Mouse (Mus musculus) midbrain, embryonic 10.5 days (tissue): Measurements from ENCODE around the gene C1qtnf6. TPM values are rescaled to one million over a fixed set of nuclear protein-coding genes. Genes with fewer than 3 reads are reported as not detected.

Experiments
- DNase-seq: peaks from one replicate; pipeline ENCODE4 v3.0.0-alpha.2; 2017; ENCODE audit warnings: low spot score
- H3K27ac ChIP-seq: fragments of 300-500 bp; sonication (generic); replicated peaks from 2 replicates; pipeline ENCODE4 v1.5.1; 2016; ENCODE audit warnings: mild to moderate bottlenecking
- H3K27me3 ChIP-seq: fragments of 300-500 bp; sonication (generic); 2 replicates; pipeline ENCODE4 v1.6.1; 2016; ENCODE audit warnings: low read depth, mild to moderate bottlenecking; ENCODE audit not compliant: poor library complexity, severe bottlenecking
- H3K36me3 ChIP-seq: fragments of 300-500 bp; sonication (generic); 2 replicates; pipeline ENCODE4 v1.6.1; 2016; ENCODE audit warnings: mild to moderate bottlenecking, moderate library complexity
- H3K4me1 ChIP-seq: fragments of 300-500 bp; sonication (generic); 2 replicates; pipeline ENCODE4 v1.6.1; 2016
- H3K4me3 ChIP-seq: fragments of 300-500 bp; sonication (generic); 2 replicates; pipeline ENCODE4 v1.5.1; 2016; ENCODE audit warnings: mild to moderate bottlenecking, moderate library complexity
- H3K9me3 ChIP-seq: fragments of 300-500 bp; sonication (generic); replicated peaks from 2 replicates; pipeline ENCODE4 v1.6.1; 2016; ENCODE audit warnings: mild to moderate bottlenecking
- WGBS: fragments of 180-500 bp; shearing (Covaris S2); methylation state at CpG from one replicate; pipeline ENCODE4 v1.1.7; 2016; 5-methylcytosine and 5-hydroxymethylcytosine counted together
- polyA plus RNA-seq: library from polyadenylated mRNA; unstranded; fragments of >200 nt; fragmentation: Nextera tagmentation; extraction: Ambion mirVana; gene quantifications from 2 replicates; pipeline ENCODE4 v1.2.1, GENCODE M21; 2016

C1qtnf6 gene
- polyA plus RNA-seq, 1 experiment from 2014 or later = 10.0 TPM

DNA sequence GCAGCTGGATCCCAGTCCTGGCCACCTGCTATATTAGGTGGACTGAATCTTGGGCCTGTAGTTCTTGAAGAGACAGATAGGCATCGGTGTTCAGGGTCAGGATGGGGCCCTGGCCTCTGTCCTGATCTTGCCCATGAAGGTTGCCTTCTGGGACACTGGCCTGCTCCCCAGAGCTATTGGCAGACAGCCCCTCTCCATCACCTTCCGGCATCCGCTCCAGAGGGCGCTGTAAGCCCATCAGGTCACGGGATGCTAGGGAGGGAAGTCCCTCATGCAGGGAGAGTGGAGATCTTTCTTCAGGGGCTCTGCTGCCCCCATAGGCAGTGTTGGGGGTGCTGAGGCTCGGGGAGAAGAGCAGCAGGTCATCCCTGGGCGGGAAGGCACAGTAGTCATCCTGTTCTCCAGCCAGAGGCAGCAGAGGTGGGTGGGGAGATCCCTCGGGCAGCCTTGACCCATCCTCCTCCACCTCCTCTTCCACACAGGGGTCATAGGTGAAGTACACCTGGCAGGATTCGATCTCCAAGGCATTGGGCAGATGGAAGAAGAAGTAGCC is 49.7 kb downstream of the C1qtnf6 start:
- Histone ChIP-seq H3K36me3 (no peaks in the 10 kb centered on the region), H3K4me3 (no peak overlapping the region), H3K9me3 (no peaks in the 10 kb centered on the region), H3K27me3 (peaks cover 2% of the 10 kb centered on the region; the same call in 1 of the 2 replicates), H3K27ac (no peak overlapping the region), H3K4me1 (peaks cover 4% of the 10 kb centered on the region; the same call in 1 of the 2 replicates)
- no peak for DNase-seq
- WGBS = 59% methylated on average over 9 of the region's 9 CpGs

DNA sequence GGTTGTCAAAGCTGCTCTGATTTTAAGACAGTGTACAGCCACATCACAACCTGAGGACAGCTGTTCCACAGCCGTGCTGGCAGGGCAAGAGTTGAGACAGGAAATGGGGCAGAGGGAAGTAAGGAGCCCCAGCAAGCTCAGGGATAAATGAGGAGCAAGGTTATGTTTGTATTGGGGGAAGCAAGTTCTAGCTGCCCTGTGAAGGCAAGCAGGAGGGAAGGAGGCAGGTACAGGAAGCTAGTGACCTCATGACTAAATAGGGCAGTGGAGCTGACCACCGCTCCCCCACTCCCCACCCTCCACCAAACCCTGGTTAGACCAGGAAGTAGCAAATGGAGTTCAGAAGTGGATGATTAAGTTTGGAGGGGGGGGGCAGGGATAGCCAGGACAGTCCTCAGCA is 50.2 kb downstream of the C1qtnf6 start:
- Histone ChIP-seq H3K9me3 (no peaks in the 10 kb centered on the region), H3K4me1 (peaks cover 3% of the 10 kb centered on the region; the same call in 1 of the 2 replicates), H3K27me3 (no peaks in the 10 kb centered on the region), H3K4me3 (no peak overlapping the region), H3K27ac (no peak overlapping the region), H3K36me3 (no peaks in the 10 kb centered on the region)
- no peak for DNase-seq
- 84% methylated on average over 2 of the region's 2 CpGs for WGBS

DNA sequence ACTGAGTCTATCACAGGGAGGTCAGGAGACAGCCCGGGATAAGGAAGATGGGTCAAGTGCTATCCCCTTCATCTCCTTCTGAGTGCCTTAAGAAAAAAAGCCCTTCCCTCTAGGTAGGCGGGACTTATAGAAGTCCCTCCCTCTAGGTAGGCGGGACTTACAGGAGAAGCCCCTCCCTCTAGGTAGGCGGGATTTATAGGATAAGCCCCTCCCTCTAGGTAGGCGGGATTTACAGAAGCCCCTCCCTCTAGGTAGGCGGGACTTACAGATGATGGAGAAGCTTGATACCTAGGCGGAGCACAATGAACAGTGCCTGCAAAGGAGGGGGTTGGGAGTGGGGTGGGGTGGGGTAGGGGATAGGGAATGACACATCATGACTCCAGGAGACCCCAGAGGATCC is 51.1 kb downstream of the C1qtnf6 start:
- no peaks in the 10 kb centered on the region for H3K9me3 ChIP-seq
- no peaks in the 10 kb centered on the region for H3K27me3 ChIP-seq
- no peak overlapping the region for H3K27ac ChIP-seq
- DNase-seq = no peak
- WGBS = 77% methylated on average over 7 of the region's 7 CpGs
- H3K36me3 ChIP-seq = no peaks in the 10 kb centered on the region
- no peaks in the 10 kb centered on the region for H3K4me1 ChIP-seq
- no peak overlapping the region for H3K4me3 ChIP-seq

DNA sequence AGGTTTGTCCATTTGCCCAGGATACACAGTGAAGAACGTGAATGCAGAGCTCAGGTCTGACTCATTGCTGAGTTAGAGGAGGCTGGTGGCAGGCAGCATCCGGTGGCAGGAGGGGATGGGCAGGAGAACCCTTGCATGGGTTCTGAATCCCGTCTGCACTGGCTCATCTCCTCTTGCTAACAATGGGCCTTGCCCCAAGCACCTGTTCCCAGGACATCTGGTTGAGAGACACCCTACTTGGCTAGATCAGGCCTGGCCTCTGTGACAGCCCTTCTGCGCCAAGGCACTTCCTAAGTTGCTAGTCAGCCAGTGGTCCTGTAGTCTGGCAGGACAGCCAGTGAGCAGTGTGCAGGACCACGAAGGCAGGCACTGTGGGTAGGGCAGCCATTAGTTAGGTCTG is 51.7 kb downstream of the C1qtnf6 start:
- no peaks in the 10 kb centered on the region for H3K36me3 ChIP-seq
- no peak for DNase-seq
- H3K27ac ChIP-seq = no peak overlapping the region
- WGBS = 85% methylated on average over 5 of the region's 5 CpGs
- H3K4me1 ChIP-seq = no peaks in the 10 kb centered on the region
- no peak overlapping the region for H3K4me3 ChIP-seq
- no peaks in the 10 kb centered on the region for H3K9me3 ChIP-seq
- H3K27me3 ChIP-seq = no peaks in the 10 kb centered on the region

DNA sequence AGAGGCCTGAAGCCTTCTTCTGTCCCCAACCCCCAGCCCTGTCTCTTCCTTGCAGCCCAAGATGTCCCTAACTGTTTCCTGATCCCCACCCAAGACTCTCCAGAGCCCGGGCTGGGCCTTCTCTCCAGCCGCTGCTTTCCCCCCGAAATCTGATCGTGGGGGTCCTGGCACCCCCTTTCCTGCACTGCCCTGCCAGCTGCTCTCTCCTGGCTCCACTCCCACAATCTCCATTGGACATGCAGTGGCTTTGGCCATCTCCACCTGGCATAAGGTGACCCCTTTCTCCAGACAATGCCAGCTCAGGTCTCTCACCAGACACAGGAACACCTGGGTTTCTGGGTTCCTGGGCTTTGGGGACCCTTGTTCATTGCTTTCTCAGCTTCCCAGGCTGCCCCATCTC is 53.1 kb downstream of the C1qtnf6 start:
- peaks cover 5% of the 10 kb centered on the region; the same call in 1 of the 2 replicates for H3K27me3 ChIP-seq
- no peaks in the 10 kb centered on the region for H3K36me3 ChIP-seq
- no peak for DNase-seq
- H3K9me3 ChIP-seq = no peaks in the 10 kb centered on the region
- WGBS = 96% methylated on average over 4 of the region's 4 CpGs
- H3K4me1 ChIP-seq = no peaks in the 10 kb centered on the region
- H3K27ac ChIP-seq = no peak overlapping the region
- no peak overlapping the region for H3K4me3 ChIP-seq

DNA sequence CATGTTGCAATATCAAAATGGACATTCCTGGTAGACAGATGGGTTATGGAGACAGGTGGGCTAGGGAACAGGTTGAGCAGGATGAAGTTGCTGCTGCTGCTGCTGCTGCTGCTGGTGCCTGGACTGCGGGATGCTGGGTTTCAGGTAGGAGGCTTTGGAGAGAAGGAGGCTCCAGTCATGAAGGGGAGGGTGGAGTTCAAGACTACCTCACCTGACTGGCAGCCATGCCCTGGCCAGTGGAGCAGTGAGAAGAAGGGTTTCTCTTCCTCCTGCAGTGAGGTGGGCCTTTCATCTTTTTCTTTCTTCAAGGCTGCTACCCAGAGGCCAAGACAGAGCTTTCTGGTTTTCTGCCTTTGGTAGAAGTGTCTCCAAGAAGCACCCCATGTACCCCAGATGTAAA is 54.3 kb downstream of the C1qtnf6 start:
- Histone ChIP-seq H3K36me3 (no peaks in the 10 kb centered on the region), H3K9me3 (no peaks in the 10 kb centered on the region), H3K4me3 (no peak overlapping the region), H3K27me3 (peaks cover 5% of the 10 kb centered on the region; the same call in 1 of the 2 replicates), H3K4me1 (no peaks in the 10 kb centered on the region), H3K27ac (no peak overlapping the region)
- WGBS = 64% methylated on average over 1 of the region's 1 CpGs
- DNase-seq = no peak

DNA sequence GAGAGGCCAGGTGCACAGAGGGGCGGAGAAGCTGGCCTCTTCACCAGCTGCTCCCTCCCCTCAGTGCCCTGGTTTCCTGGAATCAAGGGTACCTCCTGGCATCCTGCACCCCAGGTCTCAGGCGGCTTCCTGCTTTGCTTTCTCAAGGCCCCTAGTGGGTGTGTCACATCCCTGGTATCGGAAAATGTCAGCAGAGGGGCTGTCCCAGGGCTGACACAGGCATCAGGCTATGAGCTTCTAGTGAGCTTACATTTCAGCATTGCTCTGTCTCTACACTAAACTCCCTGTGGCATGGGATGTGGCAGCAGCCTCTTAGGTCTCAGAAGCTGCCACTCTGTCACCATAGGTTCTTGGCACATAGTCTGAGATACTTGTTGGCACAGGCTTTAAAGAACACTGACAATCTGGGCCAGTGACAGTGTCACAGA is 55.6 kb downstream of the C1qtnf6 start:
- Histone ChIP-seq H3K4me1 (no peaks in the 10 kb centered on the region), H3K27me3 (peaks cover 5% of the 10 kb centered on the region; the same call in 1 of the 2 replicates), H3K4me3 (no peak overlapping the region), H3K27ac (no peak overlapping the region), H3K36me3 (no peaks in the 10 kb centered on the region), H3K9me3 (no peaks in the 10 kb centered on the region)
- DNase-seq = no peak
- WGBS = 71% methylated on average over 3 of the region's 3 CpGs

DNA sequence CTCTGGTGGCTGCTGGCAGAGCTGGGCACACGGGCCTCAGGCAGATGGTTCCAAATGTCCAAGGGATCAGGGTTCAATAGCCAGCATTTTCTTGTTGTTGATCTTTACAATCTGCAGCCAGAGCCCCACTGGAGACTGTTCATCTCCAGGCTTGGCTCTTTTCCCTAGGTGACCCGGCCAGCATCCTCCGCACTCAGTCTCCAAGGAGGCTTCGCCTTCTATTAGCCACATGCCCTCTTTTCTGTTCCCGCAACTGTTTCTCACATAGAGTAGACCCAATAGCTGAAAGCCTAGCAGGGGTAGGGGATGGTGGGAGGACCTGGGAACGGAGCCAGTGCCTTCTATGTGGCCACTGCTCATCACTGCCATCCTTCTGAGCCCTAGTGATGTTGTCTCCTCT is 57.8 kb downstream of the C1qtnf6 start:
- no peak for DNase-seq
- Histone ChIP-seq H3K36me3 (no peaks in the 10 kb centered on the region), H3K27ac (no peak overlapping the region), H3K4me1 (no peaks in the 10 kb centered on the region), H3K27me3 (peaks cover 5% of the 10 kb centered on the region; the same call in 1 of the 2 replicates), H3K9me3 (no peaks in the 10 kb centered on the region), H3K4me3 (no peak overlapping the region)
- 83% methylated on average over 6 of the region's 6 CpGs for WGBS

Other genes with a start within 250 kb of the C1qtnf6 start
- gene Csf2rb2, start 225.7 kb downstream of the C1qtnf6 start, polyA plus RNA-seq = 0.29 and 0.37 TPM in 2 replicates
- gene Csf2rb, start 205.7 kb downstream of the C1qtnf6 start, polyA plus RNA-seq = 2.7 and 3.5 TPM in 2 replicates
- not detected in 2 replicates for gene Tex33, start 135.5 kb downstream of the C1qtnf6 start, polyA plus RNA-seq
- gene Tst, start 125.5 kb downstream of the C1qtnf6 start, polyA plus RNA-seq = 8.1 and 9.8 TPM in 2 replicates
- gene Mpst, start 125.0 kb downstream of the C1qtnf6 start, polyA plus RNA-seq = 0.61 and 1.6 TPM in 2 replicates
- 64.0 and 68.3 TPM in 2 replicates for gene Kctd17, start 102.9 kb downstream of the C1qtnf6 start, polyA plus RNA-seq
- 0.21 and 0.52 TPM in 2 replicates for gene Tmprss6, start 62.8 kb downstream of the C1qtnf6 start, polyA plus RNA-seq
- gene Il2rb, start 36.1 kb downstream of the C1qtnf6 start, polyA plus RNA-seq = not detected in 2 replicates
- 0.02 TPM in 1 of 2 replicates, not detected in the other for gene Sstr3, start 13.3 kb upstream of the C1qtnf6 start, polyA plus RNA-seq
- 9.1 and 9.5 TPM in 2 replicates for gene Rac2, start 41.4 kb upstream of the C1qtnf6 start, polyA plus RNA-seq
- gene Cyth4, start 65.6 kb upstream of the C1qtnf6 start, polyA plus RNA-seq = 5.9 and 6.7 TPM in 2 replicates
- gene Elfn2, start 187.4 kb upstream of the C1qtnf6 start, polyA plus RNA-seq = 0.23 and 0.26 TPM in 2 replicates
- gene Mfng, start 242.1 kb upstream of the C1qtnf6 start, polyA plus RNA-seq = 81.5 and 121 TPM in 2 replicates